Mouse (Mus musculus) lung, adult 2 months (tissue): ENCODE results near the gene Tubgcp6.

Experiments used
- CTCF ChIP-seq: fragments of 200-500 bp; IDR thresholded peaks from 2 replicates; pipeline ENCODE4 v1.5.1; 2011; ENCODE audit warnings: mild to moderate bottlenecking, low read length, control low read depth; ENCODE audit not compliant: insufficient read depth
- POLR2A ChIP-seq: fragments of 200-500 bp; IDR thresholded peaks from 2 replicates; pipeline ENCODE4 v1.6.1; 2011; ENCODE audit warnings: low read depth, mild to moderate bottlenecking, control low read depth, low read length, borderline replicate concordance; ENCODE audit errors: extremely low read depth

- TF ChIP-seq POLR2A, result no peak
- TF ChIP-seq CTCF, result no peak
These were observed 47.2 kb upstream of the Tubgcp6 start for GRCm38 (mm10) chr15:89170102-89170501.
